Mouse (Mus musculus) forebrain, embryonic 14.5 days (tissue): Measurements from ENCODE around the gene Lxn. TPM values are rescaled to one million over a fixed set of nuclear protein-coding genes. Genes with fewer than 3 reads are reported as not detected.

ENCODE experiments used
- ATAC-seq: fragments of 200-750 bp; cut with Nextera tagmentation; 2 replicates; pipeline ENCODE4 v1.8.0; 2017; ENCODE audit warnings: mild to moderate bottlenecking, moderate library complexity
- DNase-seq: peaks from one replicate; pipeline ENCODE4 v3.0.0-alpha.2; 2015; ENCODE audit warnings: low spot score
- H3K27ac ChIP-seq: fragments of 300-500 bp; sonication (generic); 2 replicates; pipeline ENCODE4 v1.5.1; 2014; ENCODE audit warnings: low read depth, mild to moderate bottlenecking, control low read depth, low read length, moderate library complexity
- H3K27me3 ChIP-seq: fragments of 300-500 bp; sonication (generic); replicated peaks from 2 replicates; pipeline ENCODE4 v1.6.1; 2014; ENCODE audit warnings: low read length, control low read depth, mixed read lengths; ENCODE audit not compliant: control insufficient read depth, insufficient read depth
- H3K36me3 ChIP-seq: fragments of 300-500 bp; sonication (generic); 2 replicates; pipeline ENCODE4 v1.6.1; 2014; ENCODE audit warnings: low read length, control low read depth; ENCODE audit not compliant: control insufficient read depth, insufficient read depth
- H3K4me1 ChIP-seq: fragments of 300-500 bp; sonication (generic); 2 replicates; pipeline ENCODE4 v1.6.1; 2014; ENCODE audit warnings: antibody characterized with exemption, low read length, control low read depth; ENCODE audit not compliant: control insufficient read depth, insufficient read depth
- H3K4me2 ChIP-seq: fragments of 300-500 bp; sonication (generic); 2 replicates; pipeline ENCODE4 v1.6.1; 2014; ENCODE audit warnings: mild to moderate bottlenecking, control low read depth, low read length
- H3K4me3 ChIP-seq: fragments of 300-500 bp; sonication (generic); 2 replicates; pipeline ENCODE4 v1.5.1; 2014; ENCODE audit warnings: low read depth, low read length, control low read depth
- H3K9ac ChIP-seq: fragments of 300-500 bp; sonication (generic); 2 replicates; pipeline ENCODE4 v1.6.1; 2014; ENCODE audit warnings: mild to moderate bottlenecking, low read length, control low read depth, moderate library complexity
- H3K9me3 ChIP-seq: fragments of 300-500 bp; sonication (generic); replicated peaks from 2 replicates; pipeline ENCODE4 v1.6.1; 2016; ENCODE audit warnings: low read length, control low read depth, mixed read lengths; ENCODE audit not compliant: control insufficient read depth
- WGBS: fragments of 180-500 bp; shearing (Covaris S2); extraction: QIAGEN DNeasy Blood & Tissue Kit; methylation state at CpG from one replicate; pipeline ENCODE4 v1.1.7; 2014; 5-methylcytosine and 5-hydroxymethylcytosine counted together
- polyA plus RNA-seq: library from polyadenylated mRNA; unstranded; fragments of >200 nt; fragmentation: Nextera tagmentation; extraction: Ambion mirVana; gene quantifications from 2 replicates; pipeline ENCODE4 v1.2.1, GENCODE M21; 2014

The Lxn gene
- 72.2 and 74.0 TPM in 2 replicates for polyA plus RNA-seq

DNA sequence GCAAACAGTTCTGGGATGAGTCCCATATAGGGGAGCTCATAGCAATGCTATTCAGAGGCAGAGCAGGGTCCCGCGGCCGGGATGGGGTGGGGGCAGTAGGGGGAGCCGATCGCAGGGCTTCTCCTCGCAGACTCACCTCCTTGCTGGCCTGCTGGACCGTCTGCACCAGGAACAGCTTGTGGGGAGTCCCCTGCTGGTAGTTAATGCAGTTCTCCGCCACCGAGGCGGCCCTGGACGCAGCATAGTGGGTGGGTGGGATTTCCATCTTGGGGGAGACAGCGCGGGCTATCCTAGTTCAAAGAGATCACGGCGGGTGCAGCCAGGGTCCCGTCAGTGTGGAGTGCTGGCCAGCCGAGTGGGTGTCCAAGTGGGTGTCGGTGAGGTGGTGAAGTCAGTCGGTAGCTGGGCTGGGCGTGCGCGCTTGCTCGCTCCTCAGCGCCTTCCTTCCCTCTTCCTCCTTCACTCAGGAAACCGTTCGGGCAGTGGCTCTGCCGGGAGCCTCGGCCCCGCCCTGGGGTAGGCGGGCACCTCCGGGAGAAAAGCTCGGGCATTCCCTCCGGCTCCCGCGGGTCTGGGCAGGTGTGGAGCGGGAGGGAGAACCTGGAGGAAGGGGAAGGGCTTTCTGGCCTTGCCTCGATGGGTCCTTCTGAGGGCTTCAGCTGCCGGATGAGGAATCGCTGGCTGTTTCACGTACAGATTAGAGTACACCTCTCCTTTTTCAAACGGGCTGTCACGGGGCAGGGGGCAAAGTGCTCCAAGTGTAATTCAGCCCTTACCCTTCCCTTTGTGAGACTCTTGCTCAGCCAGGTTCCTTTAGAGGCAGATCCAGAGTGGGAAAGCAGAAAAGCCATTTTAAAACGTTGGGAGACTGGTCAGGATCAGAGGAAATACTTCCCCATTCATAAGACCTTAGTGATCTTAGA is at the start of gene Lxn:
Gene Lxn (minus strand): TSS at position 477 of the 923 bp plus-strand sequence.
- Histone ChIP-seq H3K9me3 (no peaks in the 10 kb centered on the region), H3K9ac (peak within 1 kb of the TSS; percentile 74), H3K4me1 (peaks cover 12% of the 10 kb centered on the region), H3K36me3 (peaks cover 33% of the 10 kb centered on the region), H3K27me3 (no peaks in the 10 kb centered on the region; the same call in 1 of the 2 replicates), H3K27ac (peak within 1 kb of the TSS; percentile 9; the same call in 1 of the 2 replicates), H3K4me3 (peak within 1 kb of the TSS; percentile 54), H3K4me2 (peak within 1 kb of the TSS; percentile 86)
- DNase-seq: peak; percentile 59
- peak; percentile 81 for ATAC-seq
- 1% methylated on average over 43 of the region's 43 CpGs for WGBS

DNA sequence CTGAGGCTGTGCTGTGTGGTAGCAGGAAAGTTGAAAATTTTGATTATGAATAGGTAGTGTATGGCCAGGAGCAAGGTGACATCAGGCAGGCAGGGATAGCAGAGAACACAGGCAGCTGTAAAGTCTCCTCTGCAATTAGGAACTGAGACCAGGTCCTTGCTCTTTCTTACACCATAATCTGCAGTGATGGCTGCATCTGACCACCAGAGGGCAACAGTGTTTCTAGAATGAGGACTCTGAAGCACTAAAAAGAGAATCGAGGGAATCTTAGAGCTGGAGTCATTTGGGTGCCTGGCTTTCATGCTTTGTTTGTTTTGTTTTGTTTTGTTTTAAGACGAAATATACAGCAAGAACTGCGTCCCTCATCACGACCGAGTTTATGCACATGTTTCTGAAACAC is 49.1 kb upstream of the Lxn start:
- Histone ChIP-seq H3K4me3 (no peak overlapping the region), H3K4me1 (no peaks in the 10 kb centered on the region), H3K4me2 (no peak overlapping the region), H3K27ac (no peak overlapping the region), H3K36me3 (no peaks in the 10 kb centered on the region), H3K27me3 (peaks cover 19% of the 10 kb centered on the region), H3K9ac (no peak overlapping the region; the same call in 1 of the 2 replicates), H3K9me3 (no peaks in the 10 kb centered on the region)
- 6% methylated on average over 5 of the region's 5 CpGs for WGBS
- ATAC-seq (peak; percentile 72), DNase-seq (peak; percentile 90)

DNA sequence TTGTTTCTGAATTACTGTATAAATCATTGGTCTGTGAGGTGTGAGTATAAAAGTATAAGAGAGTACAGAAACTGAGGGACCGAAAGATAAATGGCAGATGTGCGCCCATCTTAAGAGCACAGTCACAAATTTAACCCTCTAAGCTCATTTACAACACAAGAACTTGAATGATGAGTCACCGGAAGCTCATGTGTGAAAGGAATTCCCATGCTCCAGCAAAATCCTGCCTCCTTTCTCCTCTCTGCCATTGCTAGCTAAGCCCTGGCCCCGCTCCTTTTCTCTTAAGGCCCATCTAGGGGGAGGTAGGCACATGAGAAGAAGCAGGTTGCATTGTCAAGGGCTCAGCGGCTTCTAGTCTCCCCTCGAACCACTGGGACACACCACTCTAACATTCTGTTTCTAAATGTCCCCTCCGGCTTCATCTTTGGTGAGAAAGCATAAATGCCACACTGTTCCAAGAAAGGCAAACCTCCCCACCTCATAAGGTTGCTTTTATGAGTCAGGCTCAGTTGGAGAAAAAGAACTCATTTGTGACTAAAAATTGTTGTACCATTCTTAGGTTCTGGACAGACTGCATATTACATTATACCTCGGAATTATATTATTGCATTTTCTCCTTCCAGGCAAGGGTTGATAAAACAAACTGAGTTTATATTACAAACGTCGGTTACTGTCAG is 44.6 kb upstream of the Lxn start:
- Histone ChIP-seq H3K9ac (no peak overlapping the region), H3K4me2 (no peak overlapping the region), H3K27me3 (0 out of 2 replicates have a peak, but pooled peaks cover 1% of the 10 kb centered on the region), H3K4me1 (no peaks in the 10 kb centered on the region), H3K9me3 (no peaks in the 10 kb centered on the region), H3K4me3 (no peak overlapping the region), H3K36me3 (no peaks in the 10 kb centered on the region), H3K27ac (no peak overlapping the region)
- DNase-seq (no peak), ATAC-seq (no peak)
- WGBS: 87% methylated on average over 10 of the region's 10 CpGs

DNA sequence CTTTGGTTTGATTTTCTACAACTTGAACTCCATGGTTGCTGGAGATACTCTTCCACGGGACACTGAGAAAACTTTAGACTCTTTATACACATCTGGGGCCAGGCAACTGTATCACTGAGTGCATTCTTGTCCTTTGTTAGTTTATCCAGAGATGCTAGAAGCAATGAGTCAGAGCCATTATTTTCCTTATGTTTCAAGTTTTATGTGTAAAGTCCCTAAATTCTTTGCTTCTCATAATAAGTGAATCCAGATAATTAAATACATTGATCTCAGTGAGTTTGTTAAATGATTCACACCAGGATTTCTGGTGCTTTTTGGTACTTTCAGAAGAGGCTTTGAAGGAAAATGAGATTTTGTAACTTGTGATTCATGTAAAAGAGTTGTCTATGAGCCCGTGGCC is 41.6 kb upstream of the Lxn start:
- no peak overlapping the region for H3K27ac ChIP-seq
- H3K4me2 ChIP-seq: no peak overlapping the region
- no peaks in the 10 kb centered on the region for H3K4me1 ChIP-seq
- 80% methylated on average over 2 of the region's 2 CpGs for WGBS
- H3K9me3 ChIP-seq: no peaks in the 10 kb centered on the region
- no peak for DNase-seq
- no peaks in the 10 kb centered on the region for H3K27me3 ChIP-seq
- no peak overlapping the region for H3K9ac ChIP-seq
- no peaks in the 10 kb centered on the region for H3K36me3 ChIP-seq
- no peak for ATAC-seq
- no peak overlapping the region for H3K4me3 ChIP-seq

DNA sequence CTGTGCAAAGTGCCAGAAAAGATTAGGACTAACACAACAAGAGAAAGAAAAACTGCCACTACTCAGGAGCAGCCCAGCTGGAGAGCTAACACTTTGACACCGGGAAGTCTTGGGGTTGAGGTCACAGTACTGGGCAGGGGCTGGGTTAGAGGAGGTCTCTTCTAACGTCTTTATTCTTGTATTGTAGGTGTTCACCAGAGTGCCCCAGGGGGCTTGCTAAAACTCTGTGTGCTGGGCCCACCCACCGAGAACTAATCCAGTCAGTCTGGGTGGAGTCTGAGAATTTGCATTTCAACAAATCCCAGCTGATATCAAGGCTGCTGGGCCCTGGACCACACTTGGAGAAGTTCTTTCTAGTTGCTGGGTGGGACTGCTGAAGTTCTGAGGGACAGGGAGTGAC is 40.2 kb upstream of the Lxn start:
- no peak overlapping the region for H3K4me3 ChIP-seq
- H3K9ac ChIP-seq: no peak overlapping the region
- H3K4me1 ChIP-seq: no peaks in the 10 kb centered on the region
- ATAC-seq: no peak
- no peaks in the 10 kb centered on the region for H3K9me3 ChIP-seq
- no peak overlapping the region for H3K27ac ChIP-seq
- no peak overlapping the region for H3K4me2 ChIP-seq
- 0% methylated on average over 3 of the region's 3 CpGs for WGBS
- no peaks in the 10 kb centered on the region for H3K27me3 ChIP-seq
- no peaks in the 10 kb centered on the region for H3K36me3 ChIP-seq
- no peak for DNase-seq

DNA sequence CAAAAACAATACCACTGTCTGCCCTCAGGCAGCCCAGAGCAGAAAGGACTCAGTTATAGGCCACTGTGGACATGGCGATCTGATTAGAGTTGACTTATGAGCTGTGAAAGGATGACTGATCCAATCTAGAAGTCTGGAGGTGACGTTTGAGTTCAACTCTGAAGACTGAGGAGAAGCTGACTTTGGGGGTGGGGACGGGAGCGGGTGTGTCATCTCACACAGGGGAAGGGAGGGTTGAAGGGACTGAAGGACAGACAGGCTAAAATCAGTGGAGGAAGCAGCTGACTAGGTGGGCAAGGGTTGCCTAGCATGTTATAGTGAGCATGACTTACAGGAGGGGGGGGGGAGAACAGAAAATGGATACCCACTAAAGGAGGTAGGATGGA is 35.7 kb upstream of the Lxn start:
- H3K27ac ChIP-seq: no peak overlapping the region
- H3K4me1 ChIP-seq: no peaks in the 10 kb centered on the region
- no peak for ATAC-seq
- H3K4me2 ChIP-seq: no peak overlapping the region
- H3K36me3 ChIP-seq: no peaks in the 10 kb centered on the region
- H3K4me3 ChIP-seq: no peak overlapping the region
- H3K9ac ChIP-seq: no peak overlapping the region
- H3K27me3 ChIP-seq: no peaks in the 10 kb centered on the region
- no peak for DNase-seq
- H3K9me3 ChIP-seq: no peaks in the 10 kb centered on the region
- 91% methylated on average over 4 of the region's 4 CpGs for WGBS

DNA sequence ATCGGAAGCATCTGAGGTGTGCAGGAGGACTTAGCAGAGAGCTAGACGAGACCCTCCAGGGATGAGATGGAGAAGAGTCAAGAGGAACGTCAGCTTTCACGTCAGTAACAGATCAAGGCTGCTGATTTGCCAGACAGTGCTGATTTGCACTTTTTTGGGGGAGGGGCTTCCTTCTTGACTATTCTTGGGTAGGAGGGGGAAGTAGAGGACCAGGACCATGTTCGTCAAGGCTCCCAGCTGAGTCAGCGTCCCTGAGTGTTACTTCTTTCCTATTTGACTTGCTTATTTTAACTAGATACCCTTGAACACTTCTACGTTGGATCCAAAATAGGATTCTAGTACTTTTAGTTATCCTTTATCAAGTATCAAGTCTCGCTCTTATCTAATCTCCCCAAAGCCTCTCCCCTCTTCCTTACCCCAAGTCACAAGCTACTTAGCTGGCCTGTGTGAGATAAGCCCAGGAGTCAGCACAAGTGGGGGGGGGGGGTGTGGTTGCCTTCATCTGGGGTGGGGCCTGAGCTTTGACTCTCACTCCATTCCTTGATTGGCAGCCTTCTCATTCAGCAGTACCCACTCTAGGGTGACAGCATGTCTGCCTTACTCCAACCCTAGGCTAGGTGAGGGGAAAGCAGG is 35.2 kb upstream of the Lxn start:
- WGBS: 91% methylated on average over 8 of the region's 8 CpGs
- no peak for DNase-seq
- H3K9ac ChIP-seq: no peak overlapping the region
- no peak for ATAC-seq
- H3K4me2 ChIP-seq: no peak overlapping the region
- no peaks in the 10 kb centered on the region for H3K27me3 ChIP-seq
- no peak overlapping the region for H3K4me3 ChIP-seq
- no peaks in the 10 kb centered on the region for H3K4me1 ChIP-seq
- H3K27ac ChIP-seq: no peak overlapping the region
- no peaks in the 10 kb centered on the region for H3K36me3 ChIP-seq
- no peaks in the 10 kb centered on the region for H3K9me3 ChIP-seq

DNA sequence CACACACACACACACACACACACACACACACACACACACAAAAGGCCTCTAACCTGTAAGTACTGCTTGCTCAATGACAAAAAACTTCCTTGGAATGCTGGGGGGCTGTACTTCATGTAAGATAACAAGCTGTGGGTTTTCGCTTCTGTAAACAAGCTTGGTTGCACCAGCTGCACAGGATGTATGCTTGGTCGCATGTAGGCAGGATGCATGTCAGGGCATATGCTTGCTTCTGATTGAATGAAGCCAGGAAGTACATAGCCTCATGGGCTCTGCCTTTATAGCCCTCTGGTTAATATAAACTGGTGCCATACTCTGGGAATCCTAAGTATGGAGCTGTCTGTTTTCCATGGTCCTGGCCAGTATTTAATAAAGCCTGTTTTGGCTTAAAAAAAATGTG is 34.3 kb upstream of the Lxn start:
- H3K27me3 ChIP-seq: no peaks in the 10 kb centered on the region
- WGBS: 87% methylated on average over 2 of the region's 2 CpGs

More for the DNA sequence above, 34.3 kb upstream of the Lxn start:
- H3K4me3 ChIP-seq: no peak overlapping the region
- H3K27ac ChIP-seq: no peak overlapping the region
- ATAC-seq (no peak), DNase-seq (no peak)
- H3K4me1 ChIP-seq: no peaks in the 10 kb centered on the region
- H3K9ac ChIP-seq: no peak overlapping the region
- no peak overlapping the region for H3K4me2 ChIP-seq
- no peaks in the 10 kb centered on the region for H3K9me3 ChIP-seq
- no peaks in the 10 kb centered on the region for H3K36me3 ChIP-seq
